Mouse (Mus musculus): ENCODE results near the gene Gm14288. TPM values are rescaled to one million over a fixed set of nuclear protein-coding genes. Genes with fewer than 3 reads are reported as not detected.
"Not testable (repeated sequence)": the region's sequence is repeated elsewhere in the genome, so short reads cannot be mapped to it uniquely, and the experiment has no call there.

Gene Gm14288
- total RNA-seq (2017): 5.0 to 6.5 TPM in 2 of 3 replicates, not detected in the other

DNA sequence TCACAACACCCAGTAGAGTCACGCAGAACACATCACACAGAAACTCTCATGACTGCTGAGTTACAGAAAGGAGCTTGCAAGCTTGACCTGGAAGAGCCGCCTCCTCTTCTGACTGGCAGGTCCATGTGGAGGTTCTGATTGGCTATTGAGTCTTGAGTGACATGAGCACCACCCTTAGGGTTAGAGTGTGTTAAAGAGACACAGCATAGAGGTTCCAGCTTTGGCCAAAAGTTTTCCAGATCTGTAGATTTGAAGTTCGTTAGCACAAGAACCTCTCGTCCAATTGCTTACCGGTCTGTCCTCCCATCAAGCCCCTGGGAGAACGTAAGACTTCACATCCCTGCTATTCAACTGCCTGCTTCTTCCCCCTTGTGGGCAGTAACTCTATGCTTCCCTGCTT lies at the start of gene Gm14288:
Gene Gm14288 (minus strand): TSS at position 101 of the 400 bp plus-strand sequence.
- ATAC-seq (replicated peaks; ENCODE audit: insufficient number of reproducible peaks, low FRiP score, low TSS enrichment, poor library complexity, severe bottlenecking): not testable (repeated sequence)

DNA sequence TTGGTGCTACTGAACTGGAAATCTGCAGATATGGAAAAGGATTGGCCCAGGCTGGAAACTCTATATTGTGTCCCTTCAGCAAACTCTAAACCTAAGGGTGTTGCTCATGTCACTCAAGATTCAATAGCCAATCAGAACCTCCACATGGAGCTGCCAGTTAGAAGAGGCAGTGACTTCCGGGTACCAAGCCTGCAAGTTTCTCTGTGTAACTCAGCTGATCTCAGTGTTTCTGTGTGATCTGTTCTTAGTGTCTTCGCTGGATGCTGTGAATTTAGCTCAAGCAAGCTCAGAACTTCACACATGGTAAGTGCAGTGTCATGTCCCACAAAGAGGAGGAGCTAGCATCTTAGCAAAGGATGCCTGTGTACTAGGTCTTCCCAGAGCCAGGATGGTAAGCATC lies 59.7 kb downstream of the Gm14288 start, which contains the start of gene Gm2007:
Gene Gm2007 (plus strand): TSS at position 301 of the 400 bp plus-strand sequence.
- ATAC-seq (replicated peaks; ENCODE audit: insufficient number of reproducible peaks, low FRiP score, low TSS enrichment, poor library complexity, severe bottlenecking): not testable (repeated sequence)

Other genes starting within 250 kb of the Gm14288 start
- gene Gm11007, start 157.1 kb downstream of the Gm14288 start, total RNA-seq (2017): 16.7 to 42.4 TPM in 2 of 3 replicates, not detected in the other
- gene Zfp969, start 97.4 kb downstream of the Gm14288 start, total RNA-seq (2017): not detected in 3 replicates
- 16.7 to 42.4 TPM in 2 of 3 replicates, not detected in the other for gene Gm2007, start 59.6 kb downstream of the Gm14288 start, total RNA-seq (2017)
- 1.6 to 6.4 TPM (median 3.0 TPM) in 3 replicates for gene Gm6710, start 68.1 kb upstream of the Gm14288 start, total RNA-seq (2017)
- gene Zfp966, start 130.0 kb upstream of the Gm14288 start, total RNA-seq (2017): 4.9 to 18.7 TPM (median 12.7 TPM) in 3 replicates
- 8.9 to 19.0 TPM (median 11.0 TPM) in 3 replicates for gene Gm2026, start 164.2 kb upstream of the Gm14288 start, total RNA-seq (2017)